Mouse (Mus musculus) spleen, embryonic (tissue): Measurements from ENCODE around the gene Zkscan17.
"Not testable (repeated sequence)": the region's sequence is repeated elsewhere in the genome, so short reads cannot be mapped to it uniquely, and the experiment has no call there.

ENCODE experiments used
- CTCF ChIA-PET: fragments of 350-600 bp; sonication (Branson Sonifier 250); formaldehyde crosslinking; loops from one replicate; lab custom pipeline; 2022; lab: Charles Lee

Gene Zkscan17

GRCm38 (mm10) chr11:59526472-59527080 lies at the start of gene Zkscan17:
Gene Zkscan17, minus strand, starts transcription at chr11:59526751.
- CTCF ChIA-PET: no interaction called here

DNA sequence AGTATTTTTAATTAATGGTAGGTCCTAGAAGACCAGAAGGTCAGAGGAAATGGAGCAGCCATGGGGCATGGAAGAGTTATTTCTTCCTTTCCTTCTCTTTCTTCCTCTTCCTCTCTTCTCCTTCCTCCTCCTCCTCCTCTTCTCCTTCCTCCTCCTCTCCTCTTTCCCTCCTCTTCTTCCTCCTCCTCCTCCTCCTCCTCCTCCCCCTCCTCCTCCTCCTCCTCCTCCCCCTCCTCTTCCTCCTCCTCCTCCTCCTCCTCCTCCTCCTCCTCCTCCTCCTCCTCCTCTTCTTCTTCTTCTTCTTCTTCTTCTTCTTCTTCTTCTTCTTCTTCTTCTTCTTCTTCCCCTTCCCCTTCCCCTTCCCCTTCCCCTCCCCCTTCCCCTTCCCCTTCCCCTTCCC lies 49.6 kb upstream of the Zkscan17 start, which contains the start of gene Olfr222:
TSS of gene Olfr222 (minus strand) at position 101 of the 400 bp plus-strand sequence.
- CTCF ChIA-PET: not testable (repeated sequence)

GRCm38 (mm10) chr11:59575726-59576125 lies 49.2 kb upstream of the Zkscan17 start:
- CTCF ChIA-PET: no interaction called here

DNA sequence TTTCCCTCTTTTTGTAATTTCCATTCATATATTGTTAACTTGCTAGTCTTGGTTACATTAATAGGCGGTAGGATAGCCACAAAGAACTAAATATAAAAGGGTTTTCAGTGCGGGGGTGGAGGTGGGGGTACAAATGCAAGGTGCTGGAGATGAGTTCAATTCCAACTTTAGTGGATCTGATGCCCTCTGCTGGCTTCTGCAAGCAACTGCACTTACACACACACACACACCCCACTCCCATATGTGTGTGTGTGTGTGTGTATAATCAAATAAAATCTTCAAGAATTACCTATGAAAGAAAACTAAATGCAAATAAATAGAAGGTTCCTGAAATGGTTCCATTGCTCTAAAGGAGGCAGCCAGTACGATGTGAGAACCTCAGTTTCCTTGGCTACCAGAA lies 42.8 kb upstream of the Zkscan17 start:
- CTCF ChIA-PET: interaction anchor here (1.1 to 1.2 kb wide), 2 partner anchors 44 to 51 kb away, joined by 3 read pairs; no protein-coding TSS in a partner anchor

DNA sequence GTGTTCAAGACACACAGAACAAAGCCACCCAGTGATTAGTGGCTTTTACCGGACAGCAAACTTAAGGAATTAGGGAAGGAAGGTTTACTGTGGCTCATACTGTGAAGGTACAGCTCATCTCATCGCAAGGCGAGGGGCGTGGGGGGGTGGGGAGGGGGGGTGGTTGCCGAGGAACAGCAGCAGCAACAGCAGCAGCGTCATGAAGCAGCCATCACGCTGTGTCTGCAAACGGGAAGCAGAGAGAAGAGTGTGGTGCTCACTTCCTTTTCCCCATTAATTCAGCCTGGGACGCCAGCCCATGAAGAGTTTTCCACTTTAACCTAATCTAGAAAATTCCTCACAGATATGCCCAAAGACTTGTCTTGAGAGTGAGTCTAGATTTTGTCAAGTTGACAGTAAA lies 36.3 kb upstream of the Zkscan17 start:
- CTCF ChIA-PET: no interaction called here

DNA sequence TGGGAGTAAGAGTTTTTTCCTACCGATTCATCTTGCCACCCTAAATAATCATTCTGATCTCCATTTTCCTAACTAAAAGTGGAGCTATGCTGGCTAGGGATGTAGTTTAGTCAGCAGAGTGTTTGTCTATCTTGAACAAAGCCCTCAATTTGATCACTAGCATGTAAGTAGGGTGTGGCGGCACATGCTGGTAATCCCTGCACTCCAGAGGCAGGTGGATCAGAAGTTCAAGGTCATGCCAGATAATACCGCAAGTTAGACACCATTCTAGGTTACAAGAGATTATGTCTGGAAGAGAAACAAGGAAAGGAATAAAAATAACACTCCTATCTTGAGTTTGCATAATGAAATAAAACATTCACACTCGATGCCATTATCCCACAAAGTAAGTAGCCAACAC lies 35.8 kb upstream of the Zkscan17 start:
- CTCF ChIA-PET: no interaction called here

GRCm38 (mm10) chr11:59560906-59561305 lies 34.4 kb upstream of the Zkscan17 start:
- CTCF ChIA-PET: no interaction called here

- CTCF ChIA-PET: no interaction called here
Observed at GRCm38 (mm10) chr11:59554535-59554934, 28.0 kb upstream of the Zkscan17 start.

GRCm38 (mm10) chr11:59554127-59554526 lies 27.6 kb upstream of the Zkscan17 start:
- CTCF ChIA-PET: no interaction called here

GRCm38 (mm10) chr11:59544005-59544404 lies 17.5 kb upstream of the Zkscan17 start:
- CTCF ChIA-PET: no interaction called here

GRCm38 (mm10) chr11:59543376-59543775 lies 16.8 kb upstream of the Zkscan17 start:
- CTCF ChIA-PET: no interaction called here

DNA sequence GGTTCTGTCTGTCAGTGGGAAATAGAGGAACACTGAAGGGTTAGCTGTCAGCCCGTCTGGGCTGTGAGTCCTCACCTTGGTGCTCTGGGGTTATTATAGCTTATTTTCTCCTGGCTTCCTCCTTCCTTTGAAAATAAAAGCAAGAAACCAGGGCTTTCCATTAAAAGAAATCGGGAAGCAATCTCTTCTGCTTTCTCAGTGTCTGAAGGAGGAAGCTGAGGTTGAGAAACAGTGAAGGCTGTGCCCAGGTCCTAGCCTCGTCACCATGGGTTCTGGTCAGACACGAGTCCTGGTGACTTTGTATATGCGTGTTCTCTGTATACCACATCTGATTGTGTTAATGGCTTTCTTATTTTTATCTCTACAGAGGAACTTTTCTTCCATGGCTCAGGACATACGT lies 15.9 kb upstream of the Zkscan17 start:
- CTCF ChIA-PET: no interaction called here

GRCm38 (mm10) chr11:59541324-59541723 lies 14.8 kb upstream of the Zkscan17 start, which contains the start of gene Nlrp3:
Gene Nlrp3, plus strand, starts transcription at chr11:59541568.
- CTCF ChIA-PET: no interaction called here

GRCm38 (mm10) chr11:59540123-59540522 lies 13.6 kb upstream of the Zkscan17 start:
- CTCF ChIA-PET: no interaction called here

DNA sequence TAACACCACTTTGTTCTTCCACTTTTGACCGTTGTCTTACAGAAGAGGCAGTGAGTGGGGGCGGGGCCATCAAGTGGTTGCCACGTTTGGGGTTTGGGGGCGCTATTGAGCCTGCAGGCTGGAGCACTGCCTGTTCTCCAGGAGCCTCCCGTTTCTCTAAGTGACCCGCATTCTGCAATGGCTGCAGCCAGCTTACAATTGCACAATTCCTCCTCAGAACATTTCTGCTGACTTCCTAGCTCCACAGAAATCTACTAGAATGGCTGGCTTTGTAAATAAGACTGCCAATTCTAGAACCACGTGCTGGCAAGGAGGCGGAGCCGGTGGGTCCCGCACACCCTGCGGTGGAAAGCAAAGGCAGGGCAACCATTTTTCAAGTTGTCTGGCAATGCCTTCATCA lies 11.8 kb upstream of the Zkscan17 start:
- CTCF ChIA-PET: no interaction called here

- CTCF ChIA-PET: no interaction called here
Observed at GRCm38 (mm10) chr11:59537218-59538130, 10.9 kb upstream of the Zkscan17 start.

GRCm38 (mm10) chr11:59531562-59531961 lies 5.0 kb upstream of the Zkscan17 start:
- CTCF ChIA-PET: no interaction called here

DNA sequence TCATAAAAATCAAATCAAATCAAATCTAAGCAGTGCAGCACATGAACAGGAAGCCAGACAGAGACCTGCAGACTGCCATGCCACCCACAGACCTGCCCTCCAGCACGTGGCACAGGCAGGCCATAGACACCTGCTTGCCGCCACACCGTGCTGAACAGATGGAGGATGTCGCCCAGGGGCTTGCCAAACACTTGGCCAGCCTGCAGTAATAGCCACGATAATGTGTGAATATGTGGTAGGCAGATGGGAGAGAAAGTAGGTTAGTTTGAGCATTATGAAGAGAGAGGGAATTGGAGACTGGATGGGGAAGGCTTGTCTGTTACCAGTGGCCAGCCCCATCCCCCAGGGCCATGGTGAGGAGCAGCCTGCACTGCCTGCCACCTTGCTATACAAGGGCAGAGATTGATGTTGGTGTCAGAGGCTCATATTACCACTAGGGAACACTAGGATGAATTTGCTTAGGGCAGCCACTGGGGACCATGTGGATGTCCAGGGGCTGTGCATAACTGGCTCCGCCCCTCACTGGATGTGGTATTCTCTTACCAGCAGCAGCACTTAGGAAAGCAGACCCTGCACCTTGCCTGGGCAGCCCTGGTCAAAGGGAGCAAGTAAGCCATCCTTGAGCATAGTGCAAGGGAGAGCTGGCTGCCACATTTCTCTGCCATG lies 4.5 kb upstream of the Zkscan17 start:
- CTCF ChIA-PET: no interaction called here

DNA sequence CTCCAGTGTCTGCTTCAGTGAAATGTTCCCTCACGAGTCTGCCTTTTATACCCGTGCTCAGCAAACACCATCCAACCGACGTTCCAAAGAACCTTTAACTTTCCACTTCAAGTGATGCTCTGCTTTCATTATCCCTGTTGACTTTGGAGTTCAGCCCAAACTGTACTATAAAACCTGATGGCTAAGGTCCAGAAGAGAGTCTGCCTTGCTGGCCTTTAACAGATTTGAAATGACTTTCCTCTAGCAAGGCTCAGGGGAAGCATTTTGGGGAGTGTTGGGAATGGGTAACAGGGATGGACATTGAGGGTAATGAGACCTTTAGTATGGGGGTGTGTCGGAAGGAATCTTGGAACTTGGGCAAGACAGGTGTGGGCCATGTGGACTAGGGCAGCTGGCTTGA lies 3.7 kb upstream of the Zkscan17 start:
- CTCF ChIA-PET: no interaction called here

DNA sequence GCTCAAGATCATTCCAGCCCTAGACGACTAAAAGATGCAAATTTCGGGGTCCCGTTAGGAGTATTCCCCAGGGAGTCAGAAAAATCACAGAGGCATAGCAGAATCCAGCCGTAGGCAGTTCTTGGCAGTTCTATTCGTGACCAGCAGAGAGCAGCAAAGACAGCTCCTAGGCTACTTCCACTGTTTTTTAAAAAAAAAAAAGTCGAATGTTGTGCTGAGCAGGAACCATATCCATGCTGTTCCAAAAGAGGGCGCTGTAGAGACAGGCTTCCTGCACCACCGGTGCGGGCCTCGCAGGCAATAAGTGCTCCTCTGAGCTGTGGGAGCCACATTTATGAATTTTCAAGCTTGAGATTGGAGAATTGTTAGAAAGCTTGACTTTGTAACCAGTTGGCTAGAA lies 1.3 kb downstream of the Zkscan17 start:
- CTCF ChIA-PET: interaction anchor here (0.6 to 0.8 kb wide), 3 partner anchors 16 to 1605 kb away, joined by 3 read pairs; no protein-coding TSS in a partner anchor

DNA sequence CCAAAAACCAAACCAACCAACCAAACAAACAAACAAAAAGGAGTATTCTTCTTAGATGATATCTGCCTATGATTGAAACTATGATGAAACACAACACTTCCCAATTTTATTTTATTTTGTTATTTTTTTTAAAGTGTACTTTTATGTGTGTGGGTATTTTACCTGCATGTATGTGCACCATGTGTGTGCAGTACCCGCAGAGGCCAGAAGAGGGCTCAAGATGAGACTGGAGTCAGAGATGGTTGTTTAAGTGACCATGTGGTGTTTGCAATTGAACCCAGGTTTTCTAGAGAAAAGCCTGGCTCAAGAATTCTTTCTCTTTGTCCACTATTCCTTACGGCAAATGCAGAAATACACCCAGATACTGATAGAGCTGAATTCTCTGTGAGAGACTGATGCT lies 2.4 kb downstream of the Zkscan17 start:
- CTCF ChIA-PET: interaction anchor here (0.6 kb wide), 1 partner anchor 47 kb away, joined by 4 read pairs; no protein-coding TSS in a partner anchor
